Mouse (Mus musculus) CH12.LX (cell line): ENCODE measurements around the gene Ccn5. TPM values are rescaled to one million over a fixed set of nuclear protein-coding genes. Genes with fewer than 3 reads are reported as not detected.

Experiments used
- DNase-seq: peaks from one replicate; pipeline ENCODE4 v3.0.0-alpha.2; 2013; ENCODE audit errors: extremely low read depth
- H3K27ac ChIP-seq: 2 replicates; pipeline ENCODE4 v1.5.1; 2012; ENCODE audit warnings: low read depth, mild to moderate bottlenecking, control low read depth, moderate library complexity; ENCODE audit not compliant: insufficient read depth
- H3K27me3 ChIP-seq: replicated peaks from 2 replicates; pipeline ENCODE3; 2012; ENCODE audit warnings: inconsistent platforms
- H3K36me3 ChIP-seq, 2 experiments: replicated peaks in 1 of 2; 2 replicates each; pipeline versions ENCODE3 to v1.6.1; 2012; ENCODE audit warnings: inconsistent platforms in 1 of 2, low read length in 1 of 2, mild to moderate bottlenecking in 1 of 2, mixed read lengths in 1 of 2, moderate library complexity in 1 of 2; ENCODE audit not compliant: control insufficient read depth in 1 of 2, insufficient read depth in 1 of 2
- H3K4me1 ChIP-seq, 2 experiments: 2 replicates each; pipeline ENCODE4 v1.6.1; 2012; ENCODE audit warnings: inconsistent platforms in 1 of 2, moderate library complexity in 1 of 2; ENCODE audit not compliant: insufficient read depth in 2 of 2, control insufficient read depth in 1 of 2
- H3K4me2 ChIP-seq: 2 replicates; pipeline ENCODE4 v1.6.1; 2012; ENCODE audit warnings: low read depth, mild to moderate bottlenecking, control low read depth; ENCODE audit not compliant: poor library complexity, insufficient read depth, severe bottlenecking
- H3K4me3 ChIP-seq, 3 experiments: fragments of 150-350 bp in 1 of 3; sonication (generic) in 1 of 3; replicated peaks in 1 of 3; 2 replicates each; pipeline versions ENCODE3 to v1.5.1; 2011 to 2012; ENCODE audit warnings: low read depth in 2 of 3, low read length in 2 of 3, mild to moderate bottlenecking in 2 of 3, moderate library complexity in 2 of 3, control low read depth in 1 of 3, improper control_type of control experiment in 1 of 3, inconsistent platforms in 1 of 3, mixed read lengths in 1 of 3; ENCODE audit not compliant: poor library complexity in 1 of 3
- H3K79me2 ChIP-seq: replicated peaks from 2 replicates; pipeline ENCODE4 v1.6.1; 2012; ENCODE audit warnings: mild to moderate bottlenecking, moderate library complexity; ENCODE audit not compliant: control insufficient read depth, poor library complexity, insufficient read depth, severe bottlenecking; ENCODE audit errors: extremely low read depth
- H3K9ac ChIP-seq: 2 replicates; pipeline ENCODE4 v1.6.1; 2012; ENCODE audit warnings: low read depth, mild to moderate bottlenecking, control low read depth, moderate library complexity; ENCODE audit not compliant: insufficient read depth
- H3K9me3 ChIP-seq: replicated peaks from 2 replicates; pipeline ENCODE3; 2012; ENCODE audit warnings: low read length, inconsistent platforms, mixed read lengths
- CHD2 ChIP-seq: IDR thresholded peaks from 2 replicates; pipeline ENCODE4 v1.6.1; 2011; ENCODE audit warnings: low read length, improper control_type of control experiment
- CTCF ChIP-seq, 2 experiments: IDR thresholded peaks in 1 of 2; conservative IDR thresholded peaks in 1 of 2; 2 replicates each; pipeline ENCODE4 v1.5.1; 2011 to 2012; ENCODE audit warnings: low read depth in 2 of 2, low read length in 2 of 2, improper control_type of control experiment in 1 of 2, inconsistent platforms in 1 of 2, mild to moderate bottlenecking in 1 of 2, moderate library complexity in 1 of 2
- E2F4 ChIP-seq: IDR thresholded peaks from 2 replicates; pipeline ENCODE4 v1.6.1; 2011; ENCODE audit warnings: low read depth, low read length, improper control_type of control experiment; ENCODE audit not compliant: insufficient replicate concordance
- EP300 ChIP-seq: IDR thresholded peaks from 2 replicates; pipeline ENCODE4 v1.6.1; 2011; ENCODE audit warnings: low read length, improper control_type of control experiment
- ETS1 ChIP-seq: conservative IDR thresholded peaks from 2 replicates; pipeline ENCODE4 v1.6.1; 2012; ENCODE audit warnings: low read depth, mild to moderate bottlenecking, inconsistent platforms, low read length, improper control_type of control experiment, moderate library complexity
- HCFC1 ChIP-seq: IDR thresholded peaks from 2 replicates; pipeline ENCODE4 v1.6.1; 2012; ENCODE audit warnings: low read depth, mild to moderate bottlenecking, inconsistent platforms, low read length, improper control_type of control experiment
- IRF4 ChIP-seq: IDR thresholded peaks from 2 replicates; pipeline ENCODE4 v1.6.1; 2014; ENCODE audit warnings: low read depth, mild to moderate bottlenecking, inconsistent platforms, low read length, improper control_type of control experiment
- JUND ChIP-seq: conservative IDR thresholded peaks from 2 replicates; pipeline ENCODE4 v1.6.1; 2011; ENCODE audit warnings: low read depth, low read length, improper control_type of control experiment
- KAT2A ChIP-seq: IDR thresholded peaks from 2 replicates; pipeline ENCODE4 v1.6.1; 2012; ENCODE audit warnings: low read length, improper control_type of control experiment, inconsistent platforms; ENCODE audit not compliant: insufficient replicate concordance
- MAFK ChIP-seq: IDR thresholded peaks from 2 replicates; pipeline ENCODE4 v1.6.1; 2011; ENCODE audit warnings: low read length, improper control_type of control experiment; ENCODE audit not compliant: insufficient replicate concordance
- MAX ChIP-seq: IDR thresholded peaks from 2 replicates; pipeline ENCODE4 v1.6.1; 2011; ENCODE audit warnings: low read length, improper control_type of control experiment
- MAZ ChIP-seq: IDR thresholded peaks from 2 replicates; pipeline ENCODE4 v1.6.1; 2012; ENCODE audit warnings: low read depth, mild to moderate bottlenecking, inconsistent platforms, low read length, improper control_type of control experiment, moderate library complexity
- MEF2A ChIP-seq: IDR thresholded peaks from 2 replicates; pipeline ENCODE4 v1.6.1; 2014; ENCODE audit warnings: low read depth, mild to moderate bottlenecking, inconsistent platforms, low read length, improper control_type of control experiment, borderline replicate concordance
- MXI1 ChIP-seq: IDR thresholded peaks from 2 replicates; pipeline ENCODE4 v1.6.1; 2011; ENCODE audit warnings: mild to moderate bottlenecking, low read depth, low read length, improper control_type of control experiment
- NELFE ChIP-seq: IDR thresholded peaks from 2 replicates; pipeline ENCODE4 v1.6.1; 2011; ENCODE audit warnings: low read depth, low read length, improper control_type of control experiment
- NRF1 ChIP-seq: IDR thresholded peaks from 2 replicates; pipeline ENCODE4 v1.6.1; 2014; ENCODE audit warnings: low read depth, mild to moderate bottlenecking, inconsistent platforms, low read length, improper control_type of control experiment, moderate library complexity
- PAX5 ChIP-seq: IDR thresholded peaks from 2 replicates; pipeline ENCODE4 v1.6.1; 2012; ENCODE audit warnings: low read length, inconsistent platforms, mixed read lengths
- POLR2A ChIP-seq: IDR thresholded peaks from 2 replicates; pipeline ENCODE4 v1.6.1; 2011; ENCODE audit warnings: low read depth, mild to moderate bottlenecking, improper control_type of control experiment, low read length
- RAD21 ChIP-seq: IDR thresholded peaks from 2 replicates; pipeline ENCODE4 v1.6.1; 2011; ENCODE audit warnings: low read depth, mild to moderate bottlenecking, low read length, improper control_type of control experiment, moderate library complexity
- RCOR1 ChIP-seq: conservative IDR thresholded peaks from 2 replicates; pipeline ENCODE4 v1.6.1; 2012; ENCODE audit warnings: low read depth, mild to moderate bottlenecking, inconsistent platforms, low read length, improper control_type of control experiment
- SMC3 ChIP-seq: IDR thresholded peaks from 2 replicates; pipeline ENCODE4 v1.6.1; 2011; ENCODE audit warnings: low read depth, low read length, improper control_type of control experiment
- TBP ChIP-seq: conservative IDR thresholded peaks from 2 replicates; pipeline ENCODE4 v1.6.1; 2011; ENCODE audit warnings: low read depth, low read length, improper control_type of control experiment
- TCF12 ChIP-seq: IDR thresholded peaks from 2 replicates; pipeline ENCODE4 v1.6.1; 2014; ENCODE audit warnings: low read depth, mild to moderate bottlenecking, inconsistent platforms, low read length, improper control_type of control experiment
- USF1 ChIP-seq: IDR thresholded peaks from 2 replicates; pipeline ENCODE4 v1.6.1; 2014; ENCODE audit warnings: low read depth, mild to moderate bottlenecking, inconsistent platforms, low read length, improper control_type of control experiment
- USF2 ChIP-seq: conservative IDR thresholded peaks from 2 replicates; pipeline ENCODE4 v1.6.1; 2011; ENCODE audit warnings: low read depth, low read length, improper control_type of control experiment
- ZC3H11A ChIP-seq: IDR thresholded peaks from 2 replicates; pipeline ENCODE4 v1.6.1; 2012; ENCODE audit warnings: low read depth, mild to moderate bottlenecking, inconsistent platforms, low read length, improper control_type of control experiment
- ZKSCAN1 ChIP-seq: IDR thresholded peaks from 2 replicates; pipeline ENCODE4 v1.6.1; 2012; ENCODE audit warnings: low read depth, inconsistent platforms, low read length, improper control_type of control experiment, borderline replicate concordance
- ZMIZ1 ChIP-seq: IDR thresholded peaks from 2 replicates; pipeline ENCODE4 v1.6.1; 2012; ENCODE audit warnings: low read depth, mild to moderate bottlenecking, inconsistent platforms, low read length, improper control_type of control experiment
- ZNF384 ChIP-seq: IDR thresholded peaks from 2 replicates; pipeline ENCODE4 v1.6.1; 2012; ENCODE audit warnings: low read depth, low read length, improper control_type of control experiment, inconsistent platforms
- dilution Hi-C: fragments of 300-500 bp; cut with MboI; formaldehyde crosslinking; loops from 2 replicates; pipeline ENCODE4 v1.14.3; 2020; ENCODE audit warnings: low sequenced_read_pairs; ENCODE audit not compliant: extremely low pct_unique_long_range_greater_than_20kb, extremely low pct_ligation_motif_present
- in situ Hi-C: fragments of 300-500 bp; cut with MboI; formaldehyde crosslinking; loops from 3 replicates; pipeline ENCODE4 v1.14.3; 2019; ENCODE audit warnings: low sequenced_read_pairs, low pct_ligation_motif_present, low pct_unique_long_range_greater_than_20kb, mixed read lengths
- polyA plus RNA-seq: library from polyadenylated mRNA; unstranded; fragments of >175 nt; gene quantifications from 2 replicates; pipeline ENCODE4 v1.2.1, GENCODE M21; 2012; ENCODE audit warnings: low read depth; ENCODE audit not compliant: insufficient read length
- total RNA-seq, 2 experiments: library from RNA; depleted of rRNA; stranded (reverse); fragments of 300-350 nt in 1 of 2; fragments of >200 nt in 1 of 2; gene quantifications; 2 replicates each; pipeline ENCODE4 v1.2.3; 2012 to 2014

Gene Ccn5
- total and polyA plus RNA-seq, 3 experiments: not detected

DNA sequence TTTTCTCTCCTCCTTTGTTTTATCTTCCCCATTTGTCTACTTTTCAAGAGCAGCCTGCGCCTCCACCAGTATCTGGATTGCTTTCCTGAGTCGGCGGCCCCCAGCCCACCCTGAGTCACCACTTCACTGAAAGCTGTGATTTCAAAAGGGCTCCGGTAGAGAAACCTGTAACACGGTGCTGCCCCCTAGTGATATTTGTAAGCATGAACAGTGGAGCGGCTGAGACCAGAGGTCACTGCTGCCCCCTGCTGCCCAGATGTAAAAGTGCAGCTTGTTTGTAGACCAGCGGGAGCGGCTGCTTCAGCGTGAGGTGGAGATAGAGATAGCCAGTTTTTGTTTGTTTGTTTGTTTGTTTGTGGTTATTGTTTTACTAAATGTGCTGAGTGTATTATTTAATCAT, 17.4 kb downstream of the Ccn5 start (continued):
- peak; percentile 40 for TF ChIP-seq ZC3H11A
- TF ChIP-seq POLR2A: no peak
- 0 out of 2 replicates have a peak, but pooled peaks have one; percentile 67 for TF ChIP-seq MAZ
- peak; percentile 80 for TF ChIP-seq RAD21
- no peak for TF ChIP-seq ZKSCAN1
- TF ChIP-seq MAX: 0 out of 2 replicates have a peak, but pooled peaks have one; percentile 27
- TF ChIP-seq IRF4: peak; percentile 61; the same call in 1 of the 2 replicates
- TF ChIP-seq NRF1: peak; percentile 36; the same call in 1 of the 2 replicates
- TF ChIP-seq E2F4: no peak
- TF ChIP-seq USF1: no peak
- TF ChIP-seq JUND: 0 out of 2 replicates have a peak, but pooled peaks have one; percentile 35
- TF ChIP-seq CHD2: no peak
- TF ChIP-seq ZMIZ1: no peak
- TF ChIP-seq NELFE: peak; percentile 87; the same call in 1 of the 2 replicates
- no peak for TF ChIP-seq USF2
- no peak for TF ChIP-seq PAX5
- no peak for TF ChIP-seq ETS1
- TF ChIP-seq CTCF (conservative IDR thresholded peaks at IDR 0.05 in 1 of 2, IDR thresholded peaks at IDR 0.05 in 1 of 2; ENCODE audit: low read depth in 2 of 2, low read length in 2 of 2): peak; percentile 86 to 100
- no peak for TF ChIP-seq KAT2A
- TF ChIP-seq TBP: no peak
- TF ChIP-seq ZNF384: no peak

DNA sequence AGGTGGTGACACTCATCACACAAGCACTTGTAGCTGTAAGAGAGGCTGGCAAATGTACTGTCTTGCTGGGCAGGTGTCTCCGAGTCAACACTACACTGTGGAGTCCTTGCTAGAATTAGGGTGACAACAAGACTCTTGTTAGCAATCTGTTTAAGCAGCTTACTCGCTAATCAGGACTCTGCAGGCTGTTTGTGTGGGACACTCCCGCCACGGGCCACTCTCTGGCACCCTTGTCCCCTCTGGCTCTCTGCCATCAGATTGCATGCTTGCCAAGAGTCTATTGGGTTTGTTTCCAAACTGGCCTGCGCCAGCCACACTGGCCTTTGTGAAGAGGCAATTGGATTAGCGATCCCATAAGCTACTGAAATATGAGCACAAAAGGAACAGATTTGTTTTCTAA, 18.9 kb downstream of the Ccn5 start:
- Histone ChIP-seq H3K27ac (no peak overlapping the region), H3K4me2 (no peak overlapping the region), H3K27me3 (peaks cover 44% of the 10 kb centered on the region), H3K79me2 (no peaks in the 10 kb centered on the region)
- dilution Hi-C loops: no loop called here
- TF ChIP-seq MXI1 (no peak), ZKSCAN1 (no peak), ZC3H11A (no peak), NELFE (no peak), PAX5 (no peak), TBP (no peak), ZNF384 (no peak), SMC3 (no peak), TCF12 (no peak), POLR2A (no peak), E2F4 (no peak), ETS1 (no peak), HCFC1 (no peak), MEF2A (no peak), MAFK (no peak), EP300 (no peak), RCOR1 (no peak), NRF1 (no peak)
- TF ChIP-seq, all 38 proteins: peak for 0
- H3K9ac ChIP-seq: no peak overlapping the region
- in situ Hi-C loops: no loop called here
- DNase-seq: no peak
- no peaks in the 10 kb centered on the region for H3K4me1 ChIP-seq
- no peaks in the 10 kb centered on the region for H3K36me3 ChIP-seq
- no peaks in the 10 kb centered on the region for H3K9me3 ChIP-seq
- no peak overlapping the region for H3K4me3 ChIP-seq
